Mouse (Mus musculus) liver, embryonic 14.5 days (tissue): ENCODE data around the gene Bco1.

ENCODE experiments used
- CTCF ChIP-seq: IDR thresholded peaks from 2 replicates; pipeline ENCODE4 v1.5.1; 2016; ENCODE audit warnings: antibody characterized with exemption, low read depth, control low read depth
- EP300 ChIP-seq: IDR thresholded peaks from 2 replicates; pipeline ENCODE4 v1.6.1; 2016; ENCODE audit warnings: antibody characterized with exemption, low read depth

DNA sequence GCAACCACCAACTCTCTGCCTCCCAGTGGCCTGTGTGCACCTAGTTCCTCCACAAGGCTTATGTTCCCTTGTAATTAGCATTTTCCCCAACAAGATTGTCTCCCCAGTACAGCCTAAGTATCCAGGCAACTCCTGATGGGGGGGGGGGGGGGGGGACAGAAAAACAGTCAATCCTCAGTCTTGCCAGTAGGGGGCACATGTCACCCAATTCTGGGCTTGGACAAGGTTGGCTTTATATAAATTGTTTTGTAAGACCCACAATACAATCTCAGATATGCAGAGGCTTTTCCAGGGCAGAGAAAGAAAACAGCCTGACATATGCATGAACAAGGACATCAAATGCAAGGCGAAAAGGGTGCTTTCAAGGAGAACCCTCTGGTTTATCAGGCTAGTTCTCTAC, 25.9 kb upstream of the Bco1 start:
- TF ChIP-seq CTCF (peak; percentile 65), EP300 (no peak)
